Mouse (Mus musculus): ENCODE measurements around the gene B3gnt9. TPM values are rescaled to one million over a fixed set of nuclear protein-coding genes. Genes with fewer than 3 reads are reported as not detected.
A peak's percentile ranks its signal among the peaks of the same experiment; 100 is the strongest.

The B3gnt9 gene
- polyA plus RNA-seq, 1 experiment = 6.6 TPM

DNA sequence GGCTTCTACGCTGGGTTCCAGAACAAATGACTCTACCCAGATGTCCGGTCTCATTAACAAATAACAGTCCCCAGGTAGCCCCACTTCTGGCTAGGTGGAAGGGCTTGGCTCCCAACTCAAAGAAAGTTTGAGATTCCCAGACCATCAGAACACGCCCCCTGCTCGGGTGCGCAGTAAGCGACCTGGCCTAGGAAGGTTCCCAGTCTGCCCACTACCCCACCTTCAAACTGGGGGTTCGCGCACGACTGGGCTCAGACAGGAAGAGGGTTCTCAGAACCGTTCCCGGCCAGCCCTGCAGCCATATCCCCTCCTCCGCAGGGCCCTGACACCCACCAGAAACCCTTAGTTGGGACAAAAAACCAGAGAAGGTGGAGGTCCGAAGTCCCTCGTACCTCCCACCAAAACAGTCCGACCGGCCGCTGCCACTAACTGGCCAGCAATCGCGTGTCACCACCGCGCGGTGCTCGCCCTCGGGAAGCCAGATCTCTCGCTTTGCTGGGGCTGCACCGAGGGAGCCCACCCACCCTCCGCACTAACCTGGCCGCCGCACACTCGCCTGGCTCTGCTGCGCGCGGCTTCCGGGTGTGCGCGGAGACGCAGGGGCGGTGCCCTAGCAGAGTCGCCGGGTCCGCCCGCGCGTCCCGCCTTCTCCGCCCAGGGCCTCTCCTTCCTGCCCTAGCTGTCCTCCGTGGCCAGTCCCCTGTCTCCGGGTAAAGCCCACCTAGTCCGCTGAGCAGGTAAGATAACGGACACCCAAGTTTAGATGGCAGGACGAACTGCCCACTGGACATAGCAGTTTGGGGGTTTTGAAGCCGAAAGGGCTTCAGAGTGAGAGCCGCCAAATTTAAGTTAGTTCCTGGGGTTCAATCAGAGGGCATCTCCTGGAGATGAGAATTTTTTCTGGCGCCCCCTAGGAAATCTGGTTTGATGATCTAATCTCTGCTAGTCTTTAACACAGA, 9.3 kb upstream of the B3gnt9 start, which contains the start of the genes Tradd and Fbxl8:
Gene Tradd (minus strand): TSS at position 586 of the 959 bp plus-strand sequence.
Gene Fbxl8 (plus strand): TSS at position 625 of the 959 bp plus-strand sequence.
- DNase-seq (ENCODE audit: low read depth) = peak; percentile 58
- no peak for TF ChIP-seq POLR2A (IDR thresholded peaks at IDR 0.05; ENCODE audit: borderline replicate concordance, extremely low read depth, insufficient read depth, insufficient read length, poor library complexity, severe bottlenecking)
- no peak for TF ChIP-seq CTCF (IDR thresholded peaks at IDR 0.05; ENCODE audit: borderline replicate concordance, extremely low read depth, insufficient read depth, insufficient read length)

DNA sequence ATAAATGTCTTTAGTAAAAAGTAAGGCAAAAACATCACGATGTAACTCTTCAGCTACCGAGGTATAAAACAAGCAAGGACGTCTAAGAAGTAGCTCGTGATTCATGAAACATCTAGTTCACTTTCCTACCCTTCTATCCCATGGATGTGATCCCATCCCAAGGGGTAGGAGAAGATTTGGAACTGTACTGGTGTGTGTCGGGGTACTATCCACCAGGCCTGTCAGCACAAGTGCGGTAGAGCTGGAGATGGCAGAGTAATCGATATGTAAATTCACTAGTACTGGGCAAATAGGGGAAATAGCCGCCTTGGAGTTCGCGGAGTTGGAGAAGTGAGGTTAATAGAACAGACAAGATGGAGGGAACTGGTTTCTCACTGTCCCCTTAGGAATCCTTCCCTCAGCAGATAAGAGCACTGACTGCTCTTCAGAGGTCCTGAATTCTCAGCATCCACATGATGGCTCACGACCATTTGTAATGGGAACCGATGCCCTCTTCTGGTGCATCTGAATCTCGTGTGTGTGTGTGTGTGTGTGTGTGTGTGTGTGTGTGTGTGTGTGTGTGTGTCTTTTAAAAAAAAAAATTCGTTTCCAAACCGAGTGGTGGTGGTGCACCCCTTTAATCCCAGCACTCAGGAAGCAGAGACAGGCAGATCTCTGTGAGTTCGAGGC, 8.4 kb upstream of the B3gnt9 start:
- DNase-seq (ENCODE audit: low read depth) = no peak
- no peak for TF ChIP-seq CTCF (IDR thresholded peaks at IDR 0.05; ENCODE audit: borderline replicate concordance, extremely low read depth, insufficient read depth, insufficient read length)
- no peak for TF ChIP-seq POLR2A (IDR thresholded peaks at IDR 0.05; ENCODE audit: borderline replicate concordance, extremely low read depth, insufficient read depth, insufficient read length, poor library complexity, severe bottlenecking)

DNA sequence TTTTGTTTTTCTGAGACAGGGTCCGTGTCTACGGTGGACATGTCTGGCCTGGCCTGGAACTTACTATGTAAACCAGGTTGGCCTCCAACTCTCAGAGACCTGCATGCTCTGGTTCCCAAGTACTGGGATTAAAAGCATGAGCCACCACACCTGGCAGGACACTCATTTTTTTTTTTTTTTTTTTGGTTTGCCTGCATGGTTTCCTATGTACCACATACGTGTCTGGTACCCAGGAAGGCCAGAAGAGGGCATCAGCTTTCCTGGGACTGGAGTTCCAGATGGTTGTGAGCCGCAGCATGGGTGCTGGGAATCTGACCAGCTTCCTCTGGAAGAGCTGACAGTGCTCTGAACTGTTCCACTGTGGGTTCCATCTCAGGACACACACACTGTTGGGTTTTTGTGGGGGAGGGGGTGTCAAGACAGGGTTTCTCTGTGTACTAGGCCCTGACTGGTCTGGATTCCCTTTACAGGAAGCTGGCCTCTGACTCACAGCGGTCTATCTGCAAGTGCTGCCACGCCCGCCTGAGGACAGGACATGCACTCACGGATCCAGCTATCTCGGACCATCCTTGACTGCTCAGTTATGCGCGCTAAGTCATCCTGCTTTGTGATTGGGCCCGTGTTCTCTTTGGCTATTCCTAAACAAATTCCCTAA, 6.5 kb upstream of the B3gnt9 start:
- no peak for DNase-seq (ENCODE audit: low read depth)
- no peak for TF ChIP-seq CTCF (IDR thresholded peaks at IDR 0.05; ENCODE audit: borderline replicate concordance, extremely low read depth, insufficient read depth, insufficient read length)
- TF ChIP-seq POLR2A (IDR thresholded peaks at IDR 0.05; ENCODE audit: borderline replicate concordance, extremely low read depth, insufficient read depth, insufficient read length, poor library complexity, severe bottlenecking) = no peak

DNA sequence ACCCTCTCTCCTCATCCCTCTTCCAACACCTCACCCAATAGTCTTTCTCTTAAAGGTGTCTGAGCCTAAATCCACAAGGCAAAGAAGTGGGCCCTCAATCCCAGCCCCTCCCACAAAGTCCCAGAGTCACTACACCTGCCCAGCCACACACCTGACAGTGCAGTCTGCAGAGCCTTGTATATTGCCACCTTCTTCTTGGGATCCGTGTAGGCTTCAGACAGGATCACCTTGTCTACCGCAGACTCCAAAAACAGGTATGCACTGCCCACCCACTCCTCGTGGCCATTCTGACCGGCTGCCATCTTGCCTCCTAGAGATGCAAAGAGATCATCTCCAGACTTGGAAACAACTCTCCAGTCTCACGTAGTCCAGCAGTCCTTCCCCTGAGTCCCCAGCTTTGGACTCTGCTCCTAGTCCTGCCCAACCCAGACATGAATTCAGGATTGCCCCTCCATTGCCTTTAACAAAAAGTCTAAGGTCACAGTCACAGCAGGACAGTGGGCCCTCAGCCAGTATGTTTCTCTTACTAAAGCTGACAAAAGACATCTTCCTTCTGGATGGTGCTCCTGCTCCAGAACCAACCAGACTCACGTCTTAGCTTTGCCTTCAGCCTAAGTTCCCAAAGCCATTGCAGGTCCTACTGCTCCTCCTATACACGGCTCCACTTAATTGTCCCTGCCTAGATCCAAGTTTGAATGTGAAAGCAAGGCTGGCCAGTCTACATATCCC, 5.6 kb upstream of the B3gnt9 start:
- DNase-seq (ENCODE audit: low read depth) = no peak
- no peak for TF ChIP-seq CTCF (IDR thresholded peaks at IDR 0.05; ENCODE audit: borderline replicate concordance, extremely low read depth, insufficient read depth, insufficient read length)
- no peak for TF ChIP-seq POLR2A (IDR thresholded peaks at IDR 0.05; ENCODE audit: borderline replicate concordance, extremely low read depth, insufficient read depth, insufficient read length, poor library complexity, severe bottlenecking)

DNA sequence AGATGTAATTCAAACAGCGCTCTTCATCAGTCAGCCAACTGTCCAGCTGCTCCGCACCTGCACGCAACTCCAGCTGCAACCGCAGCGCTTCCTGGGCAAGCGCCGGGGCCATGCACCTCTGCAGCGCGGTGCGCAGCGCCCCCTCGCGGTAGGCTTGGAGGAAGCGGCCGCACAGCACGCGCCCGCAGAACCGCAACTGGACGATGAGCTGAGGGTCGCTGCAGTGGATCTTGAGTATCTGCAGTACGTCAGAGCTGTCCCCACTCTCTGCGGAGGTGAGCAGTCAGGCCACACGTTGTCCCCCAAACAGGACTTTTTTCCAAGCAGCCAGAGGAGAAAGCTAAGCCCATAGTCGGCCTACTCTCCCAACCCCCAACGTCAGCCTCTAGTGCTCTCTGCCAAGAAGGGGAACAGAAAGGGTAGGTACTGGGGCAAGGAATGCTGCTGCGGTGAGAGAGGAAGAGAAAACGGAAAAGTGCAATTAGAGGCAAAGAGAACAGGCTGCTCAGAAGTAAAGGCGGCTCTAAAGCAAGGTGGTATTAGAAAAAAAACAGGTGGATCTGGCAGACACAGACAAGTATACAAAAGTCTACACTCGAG, 4.9 kb upstream of the B3gnt9 start:
- TF ChIP-seq POLR2A (IDR thresholded peaks at IDR 0.05; ENCODE audit: borderline replicate concordance, extremely low read depth, insufficient read depth, insufficient read length, poor library complexity, severe bottlenecking) (no peak), CTCF (IDR thresholded peaks at IDR 0.05; ENCODE audit: borderline replicate concordance, extremely low read depth, insufficient read depth, insufficient read length) (peak; percentile 97)
- DNase-seq (ENCODE audit: low read depth) = peak; percentile 80

DNA sequence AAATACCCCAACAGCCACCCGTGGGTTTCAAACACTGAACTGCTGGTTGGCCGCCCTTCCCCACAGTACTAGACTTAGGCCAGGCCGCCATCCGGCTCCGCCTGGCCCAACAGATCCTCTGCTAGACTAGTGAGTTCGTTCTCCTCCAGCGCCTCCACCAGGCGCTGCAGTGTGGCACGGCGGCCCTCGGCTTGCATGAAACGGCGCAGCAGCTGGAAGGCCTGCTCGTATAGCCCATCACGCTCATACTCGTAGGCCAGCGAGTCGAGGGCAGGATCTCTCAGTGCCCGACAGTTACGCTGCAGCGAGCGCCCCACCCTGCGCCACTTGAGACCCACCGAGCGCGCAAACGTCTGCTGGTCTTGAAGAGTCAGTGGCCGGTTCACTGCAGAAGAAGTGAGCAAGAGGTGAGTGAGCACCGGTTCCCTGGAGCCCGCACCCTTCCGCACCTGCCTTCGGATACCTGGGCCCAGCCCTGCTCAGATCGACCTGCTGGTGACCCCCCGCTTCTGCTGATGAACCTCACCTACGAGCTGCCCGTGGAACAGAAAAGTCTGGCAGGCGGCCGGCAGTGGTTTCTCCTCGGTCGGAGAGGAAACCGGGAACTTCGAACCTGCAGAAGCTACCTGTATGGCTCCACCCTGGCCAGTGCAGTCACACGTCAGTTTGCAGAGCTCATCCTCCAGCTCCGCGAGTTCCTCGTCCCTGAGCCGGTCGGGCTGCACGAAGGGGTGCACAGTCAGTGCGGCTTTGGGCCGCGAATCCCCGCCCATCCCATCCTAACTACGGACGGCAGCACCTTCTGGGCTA, 4.2 kb upstream of the B3gnt9 start:
- TF ChIP-seq CTCF (IDR thresholded peaks at IDR 0.05; ENCODE audit: borderline replicate concordance, extremely low read depth, insufficient read depth, insufficient read length) (0 out of 2 replicates have a peak, but pooled peaks have one; percentile 14), POLR2A (IDR thresholded peaks at IDR 0.05; ENCODE audit: borderline replicate concordance, extremely low read depth, insufficient read depth, insufficient read length, poor library complexity, severe bottlenecking) (no peak)
- peak; percentile 65 for DNase-seq (ENCODE audit: low read depth)

DNA sequence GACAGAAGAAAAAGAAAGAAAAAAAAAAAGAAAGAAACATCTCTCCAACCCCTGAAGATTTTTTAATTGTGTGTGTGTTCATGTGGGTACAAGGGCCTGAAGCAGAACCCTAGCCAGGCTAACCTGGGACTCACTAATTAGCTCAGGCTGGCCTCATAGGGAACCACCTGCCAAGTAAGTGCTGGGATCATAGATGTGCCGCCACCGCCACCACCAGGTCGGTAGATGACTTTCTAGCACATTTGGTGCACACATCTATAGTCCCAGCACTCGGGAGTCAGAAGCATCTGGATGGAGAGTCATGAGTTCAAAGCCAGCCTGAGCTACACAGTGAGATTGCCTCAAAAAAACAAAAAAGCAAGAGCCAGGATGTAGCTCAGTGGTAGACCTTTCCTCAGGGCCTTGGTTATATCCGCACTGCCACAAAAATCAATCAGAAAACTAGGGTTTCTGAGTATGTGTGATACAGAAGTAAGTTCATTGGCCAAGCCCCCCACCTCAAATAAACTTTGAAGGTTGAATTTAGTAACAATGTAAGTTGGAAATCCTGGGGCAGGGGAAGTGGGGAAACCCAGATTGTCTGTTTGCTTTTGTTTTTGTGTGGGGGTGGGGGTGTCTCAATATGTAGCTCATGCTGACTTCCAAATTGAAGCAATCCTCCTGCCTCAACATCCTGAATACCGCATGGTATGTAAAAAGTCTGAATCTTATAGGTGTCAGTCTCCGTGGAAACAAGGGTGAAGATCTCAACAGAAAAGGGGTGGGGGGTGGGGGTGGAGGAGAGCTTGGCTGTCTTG, 2.6 kb upstream of the B3gnt9 start:
- TF ChIP-seq POLR2A (IDR thresholded peaks at IDR 0.05; ENCODE audit: borderline replicate concordance, extremely low read depth, insufficient read depth, insufficient read length, poor library complexity, severe bottlenecking) (no peak), CTCF (IDR thresholded peaks at IDR 0.05; ENCODE audit: borderline replicate concordance, extremely low read depth, insufficient read depth, insufficient read length) (no peak)
- no peak for DNase-seq (ENCODE audit: low read depth)

DNA sequence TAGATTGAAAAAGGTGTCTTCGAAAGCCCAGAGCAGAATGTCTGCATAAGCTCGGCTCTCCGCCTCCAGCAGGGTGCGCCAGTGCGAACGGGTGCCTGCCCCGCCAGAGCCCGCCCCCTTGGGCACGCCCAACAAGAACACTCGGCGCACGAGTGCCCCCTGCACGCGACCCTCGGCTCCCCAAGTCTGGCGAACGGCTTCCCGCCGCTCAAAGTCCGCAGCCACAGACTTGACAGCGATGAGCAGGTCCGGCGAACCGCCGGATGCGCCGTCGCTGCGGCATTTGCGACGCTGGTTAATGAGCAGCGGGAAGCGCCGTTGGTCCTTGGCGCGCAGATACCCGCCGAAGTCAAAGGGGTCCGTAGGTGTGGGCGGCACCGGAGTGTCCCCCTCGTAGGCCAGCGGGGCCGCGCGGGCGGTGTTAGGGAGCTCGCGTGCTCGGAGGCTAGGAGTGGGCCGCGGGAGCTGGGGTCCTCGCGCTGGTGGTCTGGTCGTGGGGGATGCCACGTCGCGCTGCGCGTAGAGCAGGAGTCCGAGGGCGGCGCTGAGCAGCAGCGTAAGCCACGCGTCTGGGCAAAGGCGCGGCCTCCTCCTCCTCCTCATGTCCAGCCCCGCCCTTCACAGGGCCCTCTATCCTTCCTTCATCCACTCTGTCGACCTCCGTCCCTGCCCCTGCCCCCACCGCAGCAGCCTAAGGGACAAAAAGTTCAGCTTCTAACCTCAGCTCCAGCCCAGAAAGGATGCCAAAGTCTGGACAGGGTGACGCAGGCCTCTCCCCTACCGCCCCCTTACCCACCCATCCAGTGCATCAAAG, 594 bp downstream of the B3gnt9 start:
- TF ChIP-seq CTCF (IDR thresholded peaks at IDR 0.05; ENCODE audit: borderline replicate concordance, extremely low read depth, insufficient read depth, insufficient read length) = peak; percentile 85
- no peak for TF ChIP-seq POLR2A (IDR thresholded peaks at IDR 0.05; ENCODE audit: borderline replicate concordance, extremely low read depth, insufficient read depth, insufficient read length, poor library complexity, severe bottlenecking)
- DNase-seq (ENCODE audit: low read depth) = peak; percentile 94
